Mouse (Mus musculus): ENCODE data around the gene Faap24.
A peak's percentile ranks its signal among the peaks of the same experiment; 100 is the strongest.

The Faap24 gene

DNA sequence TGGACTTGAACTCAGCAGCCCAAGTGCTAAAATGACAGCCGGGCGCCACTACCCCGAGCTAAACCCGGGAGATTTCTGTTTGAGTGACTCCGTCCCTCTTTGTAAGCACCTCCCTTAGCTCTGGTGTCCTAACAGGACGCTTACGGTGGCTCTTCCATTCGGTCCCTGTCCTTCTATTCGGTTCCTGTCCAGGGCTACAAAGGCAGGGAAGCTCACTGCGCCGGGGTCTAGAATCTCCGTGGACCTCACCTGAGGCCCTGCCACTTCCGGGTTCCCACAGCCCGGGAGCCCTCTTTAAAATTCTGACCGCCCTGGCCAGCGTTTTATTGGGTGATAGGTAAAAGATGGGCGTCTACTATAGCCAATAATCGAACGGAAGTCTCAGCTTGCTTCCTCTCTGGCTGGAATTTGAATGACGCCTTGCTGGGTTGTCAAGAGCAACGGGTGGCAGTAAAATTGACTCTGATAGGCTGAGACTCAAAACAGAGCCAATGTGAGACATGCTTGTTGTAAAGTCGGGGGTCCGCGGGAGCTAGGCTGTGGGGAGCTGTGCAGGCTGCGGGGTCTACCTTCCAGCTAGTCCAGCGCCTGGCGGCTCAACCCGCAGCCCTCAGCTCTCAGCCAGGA is at the start of gene Faap24, which contains the start of gene Cep89:
Faap24 (minus strand) TSS at position 295 of the 627 bp plus-strand sequence.
Cep89 (plus strand) TSS at position 494 of the 627 bp plus-strand sequence.
- peak; percentile 94 to 99 for DNase-seq

DNA sequence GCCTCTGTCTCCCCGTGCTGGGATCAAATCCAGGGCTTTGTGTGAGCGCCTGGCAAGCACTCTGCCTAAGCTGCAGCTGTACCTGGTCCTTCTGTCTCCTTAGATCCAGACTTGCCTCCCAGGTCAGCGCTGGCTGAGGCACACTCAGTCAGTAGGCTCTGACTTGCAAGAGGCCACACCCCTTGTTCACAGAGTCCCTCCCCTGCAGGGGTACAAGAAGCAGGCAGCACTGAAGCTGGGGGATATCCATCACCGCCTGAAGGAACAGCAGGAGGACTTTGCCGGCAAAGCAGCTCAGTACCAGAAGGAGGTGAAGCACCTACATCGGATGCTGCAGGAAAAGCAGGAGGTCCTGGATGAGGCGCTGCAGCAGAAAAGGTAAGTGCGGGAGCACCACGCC is 38.6 kb upstream of the Faap24 start:
- DNase-seq = no peak

- no peak for DNase-seq
These were observed 31.5 kb upstream of the Faap24 start for GRCm38 (mm10) chr7:35428146-35428545.

- DNase-seq = no peak
These were observed 26.4 kb upstream of the Faap24 start for GRCm38 (mm10) chr7:35423071-35423470.

DNA sequence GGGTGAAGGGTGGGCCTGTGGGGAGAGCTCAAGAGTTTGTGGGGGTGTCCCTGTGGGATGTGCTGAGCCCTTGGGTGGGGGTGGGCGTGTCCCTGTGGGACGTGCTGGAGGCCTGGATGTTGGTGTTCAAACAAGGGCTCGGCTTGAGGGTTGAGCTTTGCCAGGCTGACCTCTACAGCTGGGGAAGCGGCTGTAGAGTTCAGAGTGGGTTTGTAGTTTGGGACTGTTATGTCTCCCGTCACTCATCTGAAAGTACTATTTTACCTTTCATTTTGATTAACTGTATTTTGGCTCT is 20.0 kb upstream of the Faap24 start:
- DNase-seq = no peak

DNA sequence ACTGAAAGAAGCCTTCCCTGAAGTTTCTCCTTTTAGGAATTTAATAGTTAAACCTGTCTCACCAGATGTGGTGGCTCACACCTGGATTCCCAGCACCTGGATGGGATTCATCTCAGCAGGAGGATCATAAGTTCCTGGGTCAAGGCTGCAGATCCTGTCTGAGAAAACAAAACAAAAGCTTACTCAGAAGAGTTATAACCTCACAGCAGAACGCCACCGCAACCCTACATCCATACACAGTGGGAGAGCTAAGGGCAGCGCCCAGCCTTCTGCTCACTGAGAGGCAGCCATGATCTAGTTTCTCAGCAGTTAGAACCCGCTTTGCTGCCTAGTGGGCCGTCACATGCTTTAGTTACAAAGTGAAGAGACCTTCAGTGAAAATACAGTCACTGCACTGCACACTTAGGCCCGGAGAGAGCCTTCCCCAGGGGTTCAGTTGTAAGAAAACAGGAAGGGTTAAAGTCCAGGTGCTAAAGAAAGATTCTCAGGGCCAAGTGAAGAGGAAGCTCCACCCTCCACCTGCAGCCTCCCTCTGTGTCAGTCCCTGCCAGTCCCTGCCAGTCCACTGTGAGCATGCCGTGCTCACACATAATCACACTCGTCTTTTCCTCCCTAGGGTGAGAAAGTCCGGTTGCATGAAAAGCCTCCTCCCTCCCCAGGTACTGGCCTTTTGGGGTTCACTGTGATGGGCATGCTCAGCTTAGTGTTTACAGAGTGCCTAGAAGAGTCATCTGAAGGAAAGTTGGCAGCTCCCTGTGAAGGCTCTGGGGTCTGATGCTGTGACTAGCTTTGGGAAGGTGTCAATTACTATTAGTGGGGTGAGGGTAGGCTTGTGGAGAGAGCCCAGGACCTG is 19.4 kb upstream of the Faap24 start:
- no peak for DNase-seq

DNA sequence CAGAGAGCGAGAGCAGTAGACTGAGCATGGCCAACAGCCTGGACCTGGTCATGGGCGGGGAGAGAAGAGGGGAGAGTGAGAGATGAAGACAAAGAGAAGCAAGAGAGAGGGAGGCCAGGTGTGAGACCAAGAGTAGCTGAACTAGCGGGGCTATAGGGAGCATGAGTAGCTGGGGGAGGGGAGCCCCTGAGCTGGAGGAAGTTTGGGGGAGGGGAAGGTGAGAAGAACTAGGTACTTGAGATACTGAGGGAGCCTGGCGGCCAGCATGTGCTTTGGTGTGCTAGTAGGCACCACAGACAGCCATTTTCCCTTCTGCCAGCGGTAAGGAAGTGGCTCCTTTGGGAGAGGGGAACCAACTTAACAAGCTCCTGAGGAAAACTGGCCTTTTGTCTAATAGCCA is 18.6 kb upstream of the Faap24 start:
- DNase-seq = no peak

GRCm38 (mm10) chr7:35401169-35401568 is 4.5 kb upstream of the Faap24 start:
- DNase-seq = no peak

GRCm38 (mm10) chr7:35395734-35396456 is 741 bp downstream of the Faap24 start:
- peak; percentile 52 to 76 for DNase-seq

DNA sequence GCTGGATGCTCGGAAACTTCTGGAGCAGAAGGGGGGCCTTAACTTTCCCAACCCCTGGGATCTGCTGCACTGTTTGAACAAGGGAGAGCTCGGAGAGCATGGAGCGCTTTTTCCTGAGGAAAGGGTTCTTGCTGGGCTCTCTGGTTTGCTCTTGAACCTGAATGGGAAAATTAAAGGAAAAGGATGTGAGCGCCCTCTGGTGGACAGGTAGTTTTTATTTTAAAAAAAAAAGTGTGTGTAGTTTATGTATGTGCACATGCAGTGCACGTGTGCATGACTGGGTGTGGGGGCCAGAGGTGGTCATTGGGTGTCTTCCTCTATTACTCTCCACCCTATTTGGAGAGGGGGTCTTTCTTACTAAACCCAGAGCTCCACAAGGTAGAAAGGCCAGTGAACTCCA is 3.7 kb downstream of the Faap24 start:
- DNase-seq = peak; percentile 73 to 79

DNA sequence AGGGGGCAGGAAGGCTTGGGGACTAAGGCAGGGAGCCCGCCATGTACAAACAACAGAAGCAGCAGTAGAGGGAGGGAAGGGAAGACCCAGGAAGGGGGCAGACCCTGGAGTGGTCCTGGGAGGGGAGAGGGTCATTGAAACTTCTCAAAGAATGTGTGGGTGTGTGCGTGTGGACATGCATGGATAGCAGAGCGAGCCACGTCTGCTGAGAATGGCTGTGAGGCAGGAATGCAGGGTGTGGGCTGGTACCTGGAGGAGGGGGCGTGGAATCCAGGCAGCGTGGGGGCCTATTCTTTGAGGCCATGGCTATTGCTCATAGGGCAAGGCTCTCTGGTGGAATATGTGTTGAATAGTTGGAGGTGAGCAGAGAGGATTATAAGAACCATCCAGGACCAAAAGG is 7.9 kb downstream of the Faap24 start:
- DNase-seq = no peak

GRCm38 (mm10) chr7:35386525-35386952 is 10.1 kb downstream of the Faap24 start:
- no peak for DNase-seq

DNA sequence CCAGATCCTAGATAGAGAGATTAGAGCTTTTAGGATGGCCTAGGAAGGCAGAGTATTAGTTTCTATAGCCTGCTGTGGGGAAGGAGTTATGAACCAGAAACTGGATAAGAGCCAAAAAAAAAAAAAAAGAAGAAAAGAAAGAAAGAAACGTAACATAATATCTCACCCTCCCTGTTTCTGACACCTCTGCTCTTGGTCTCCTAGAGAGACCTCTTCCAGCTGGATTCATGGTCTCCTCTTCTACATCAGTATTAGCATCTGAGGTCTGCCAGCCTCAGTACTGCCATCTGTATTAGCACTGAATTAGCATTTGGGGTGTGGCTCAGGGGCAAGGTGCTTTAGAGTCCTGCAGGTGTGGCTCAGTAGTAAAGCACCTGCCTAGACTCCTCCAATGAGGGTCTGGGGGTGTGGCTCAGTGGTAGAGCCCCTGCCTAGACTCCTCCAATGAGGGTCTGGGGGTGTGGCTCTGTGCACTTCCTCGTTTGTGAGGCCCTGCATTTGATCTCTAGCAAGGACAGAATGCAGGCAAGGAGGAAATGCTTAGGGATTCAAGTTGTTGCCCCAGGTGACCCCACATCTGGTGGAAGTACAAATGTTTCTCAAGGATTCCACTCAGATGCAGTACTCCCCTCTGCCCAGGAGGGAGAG is 13.8 kb downstream of the Faap24 start:
- no peak for DNase-seq

GRCm38 (mm10) chr7:35381861-35382260 is 14.8 kb downstream of the Faap24 start:
- DNase-seq = no peak

DNA sequence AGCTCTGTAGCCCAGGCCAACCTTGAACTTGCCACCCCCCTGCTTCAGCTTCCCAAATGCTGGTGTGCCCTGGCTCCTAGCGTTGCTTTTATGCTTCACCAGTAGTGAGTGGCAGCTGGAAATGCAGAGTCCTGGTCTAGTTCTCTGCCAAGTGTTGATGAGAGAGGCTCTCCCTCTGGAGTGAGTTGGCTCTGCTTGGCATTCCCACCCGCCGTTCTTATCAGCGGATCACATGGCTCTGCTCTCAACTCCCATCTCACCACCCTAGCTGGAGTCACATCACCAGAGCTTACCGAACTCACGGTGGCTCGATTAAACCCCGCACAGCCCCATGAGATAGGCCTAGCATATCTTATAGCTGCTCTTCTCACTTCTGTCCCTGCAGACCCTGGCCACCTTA is 16.3 kb downstream of the Faap24 start:
- no peak for DNase-seq

DNA sequence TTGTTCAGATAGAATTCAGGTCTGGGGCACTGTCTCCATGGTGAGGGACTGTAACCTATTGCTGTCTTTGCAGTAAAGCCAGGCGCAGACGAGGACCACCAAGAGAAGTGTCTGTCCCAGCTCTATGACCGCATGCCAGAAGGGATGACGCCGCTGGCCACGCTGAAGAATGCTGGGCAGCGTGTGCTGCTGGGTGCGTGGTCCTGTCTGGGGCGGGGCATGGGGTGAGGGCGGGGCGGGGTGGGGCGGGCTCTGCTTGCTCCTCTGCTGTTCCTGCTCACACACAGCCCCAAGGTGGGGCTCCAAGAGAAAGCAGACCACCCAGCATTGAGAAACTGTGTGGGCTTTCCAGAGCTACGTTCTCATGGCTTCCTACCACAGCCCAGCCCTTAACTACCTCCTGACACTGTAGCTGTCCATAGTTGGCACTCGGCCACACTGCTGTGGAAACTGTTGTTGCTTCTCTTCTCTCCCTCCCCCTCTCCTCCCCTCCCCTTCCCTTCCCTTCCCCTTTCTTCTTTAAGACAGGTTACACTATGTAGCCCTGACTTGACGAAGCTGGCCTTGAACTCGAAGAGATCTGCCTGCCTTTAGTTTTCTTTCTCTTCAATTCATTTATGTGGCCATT is 17.0 kb downstream of the Faap24 start:
- DNase-seq = no peak

DNA sequence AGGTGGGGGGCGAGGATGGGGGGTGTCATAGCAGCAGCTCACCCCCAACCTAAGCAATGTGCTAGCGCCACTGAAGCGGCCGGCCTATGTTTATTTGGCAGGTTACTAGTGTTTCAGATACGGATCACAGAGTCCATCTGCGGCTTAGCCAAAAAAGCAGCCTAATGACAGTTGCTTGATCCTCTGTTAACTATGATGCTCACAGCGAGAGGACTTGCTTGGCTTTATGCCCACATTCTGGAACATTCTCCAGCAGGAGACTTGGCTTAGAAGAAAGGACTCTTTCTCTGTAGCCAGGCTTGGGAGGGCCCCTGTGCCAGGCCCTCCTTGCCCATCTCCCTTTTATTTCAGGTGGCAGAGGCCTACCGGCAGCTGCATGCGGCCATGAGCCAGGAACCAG is 20.0 kb downstream of the Faap24 start:
- peak; percentile 85 to 88 for DNase-seq

DNA sequence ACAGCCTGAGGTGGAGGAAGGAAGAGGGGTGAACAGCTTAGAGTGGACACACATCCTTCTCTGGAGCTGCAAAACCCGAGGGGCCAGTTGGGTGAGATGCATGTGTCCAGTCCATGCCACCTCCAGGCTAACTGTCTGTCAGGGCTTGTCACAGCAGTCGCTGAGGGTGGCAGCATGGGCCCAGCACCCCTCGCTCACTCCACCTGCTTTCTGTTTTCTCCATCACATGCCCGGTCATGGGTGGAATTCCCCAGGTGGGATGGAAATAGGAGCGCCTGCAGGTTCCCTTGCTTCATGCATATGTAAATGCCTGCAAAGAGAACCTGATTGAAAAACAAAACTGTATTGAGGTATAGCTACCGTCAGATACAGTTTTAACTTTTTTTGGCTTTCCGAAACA is 22.4 kb downstream of the Faap24 start:
- DNase-seq = no peak

DNA sequence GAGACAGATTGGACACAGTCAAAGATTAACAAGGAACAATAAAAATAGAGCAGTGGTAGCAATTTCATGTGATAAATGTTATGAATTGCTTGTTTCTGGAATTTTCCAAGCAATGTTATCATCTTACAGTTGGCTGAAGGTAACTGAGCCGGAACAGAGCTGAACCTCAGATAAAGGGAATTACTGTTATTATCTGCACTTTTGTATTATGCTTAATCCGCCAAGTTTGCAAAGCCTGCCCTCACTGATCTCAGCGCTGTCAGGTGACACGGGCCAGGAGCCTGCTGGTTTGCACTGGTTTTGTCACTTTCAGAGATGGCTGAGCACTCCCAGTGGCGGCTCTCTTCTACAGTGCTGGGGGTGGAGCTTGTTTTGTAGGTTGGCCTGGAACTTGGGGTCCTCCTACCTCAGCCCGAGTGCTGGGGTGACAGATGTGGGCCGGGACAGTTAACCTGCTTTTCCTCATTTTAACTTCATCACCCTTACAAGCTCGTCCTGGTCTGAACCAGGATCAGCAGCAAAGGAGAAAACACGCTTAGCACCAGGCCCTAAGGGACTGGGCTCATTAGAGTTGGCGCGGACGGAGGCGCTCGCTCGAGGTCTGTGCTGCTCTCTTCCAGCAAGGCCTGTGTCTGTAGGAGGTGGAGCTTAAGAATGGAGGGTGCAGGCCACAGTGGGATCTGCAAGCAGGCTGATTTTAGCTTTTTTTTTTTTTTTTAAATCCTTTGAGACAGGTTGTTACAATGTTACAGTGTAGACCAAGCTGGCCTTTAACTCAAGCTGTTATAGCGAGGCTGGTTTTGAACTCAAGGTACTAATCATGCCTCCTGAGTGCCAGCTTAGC is 23.3 kb downstream of the Faap24 start:
- DNase-seq = peak in 1 of 2 experiments; percentile 43

- no peak for DNase-seq
These were observed 24.1 kb downstream of the Faap24 start for GRCm38 (mm10) chr7:35372483-35373017.

DNA sequence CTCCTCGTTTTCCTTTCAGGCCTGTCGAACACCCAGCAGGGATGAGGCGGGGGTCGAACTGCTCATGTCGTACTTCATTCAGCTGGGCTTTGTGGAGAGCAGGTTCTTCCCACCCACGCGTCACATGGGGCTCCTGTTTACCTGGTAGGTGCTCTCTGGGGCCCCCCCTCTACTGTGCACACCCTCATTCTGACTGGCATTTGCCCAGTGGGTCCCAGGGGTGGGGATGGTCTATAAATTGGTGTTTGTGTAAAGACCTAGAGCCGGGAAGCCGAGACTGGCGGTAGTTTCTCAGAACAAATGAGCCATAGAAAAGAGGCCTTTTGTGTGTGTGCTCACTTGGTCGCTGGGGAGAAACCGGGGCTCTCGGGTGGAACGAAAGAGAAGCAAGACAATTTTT is 25.5 kb downstream of the Faap24 start:
- no peak for DNase-seq
